Mouse (Mus musculus): ENCODE measurements at regions not wholly inside any gene's neighbourhood (a gene's known extent, or its start where the extent isn't known, plus 50 kb on each side); places are given as distances from the start of the nearest gene placed in this dataset.

DNA sequence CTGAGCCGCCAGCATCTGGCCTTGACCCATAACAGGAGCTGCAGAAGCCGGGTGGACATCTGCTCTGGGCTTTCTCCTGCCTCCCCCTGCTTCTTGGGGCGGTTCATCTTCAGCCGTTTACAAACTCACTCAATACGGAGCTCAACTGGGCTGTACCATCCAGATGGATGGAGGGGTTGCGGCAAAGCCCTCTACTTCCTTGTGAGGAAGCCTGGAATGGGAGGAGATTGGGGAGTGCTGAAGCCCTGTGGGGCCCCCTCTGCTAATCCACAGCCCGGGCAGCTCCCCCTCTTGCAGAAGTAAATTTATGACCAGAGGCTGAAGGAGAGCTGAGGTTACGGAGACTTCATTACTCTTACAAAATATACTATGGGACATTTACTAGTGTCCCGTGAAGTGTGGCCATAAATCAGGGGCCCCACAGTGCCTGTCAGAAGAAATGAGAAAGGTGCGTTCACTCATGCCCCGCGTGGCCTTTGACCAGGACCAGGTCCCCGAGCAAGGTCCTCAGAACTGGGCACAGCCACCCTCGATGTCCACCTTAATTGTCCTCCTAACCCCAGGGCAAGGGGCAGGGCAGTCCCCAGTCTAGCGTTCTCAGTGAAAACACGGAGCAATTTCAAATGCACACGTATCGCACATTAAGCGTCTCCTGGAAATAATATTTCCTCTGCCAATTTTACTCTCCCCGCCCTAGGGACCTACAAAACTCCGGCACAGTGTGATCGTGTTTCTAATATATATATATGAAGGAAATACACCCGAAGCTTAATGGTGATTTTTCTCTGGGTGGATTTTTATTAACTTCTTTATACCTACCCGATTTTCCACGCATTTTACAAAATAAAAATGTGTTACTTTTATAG lies 115.1 kb downstream of the Cdc5l start:
- TF ChIP-seq POLR2A (IDR thresholded peaks at IDR 0.05; ENCODE audit: borderline replicate concordance, extremely low read depth, insufficient read depth, insufficient read length, poor library complexity, severe bottlenecking) (no peak), CTCF (IDR thresholded peaks at IDR 0.05; ENCODE audit: borderline replicate concordance, extremely low read depth, insufficient read depth, insufficient read length) (no peak)
- DNase-seq (ENCODE audit: low read depth), result no peak

DNA sequence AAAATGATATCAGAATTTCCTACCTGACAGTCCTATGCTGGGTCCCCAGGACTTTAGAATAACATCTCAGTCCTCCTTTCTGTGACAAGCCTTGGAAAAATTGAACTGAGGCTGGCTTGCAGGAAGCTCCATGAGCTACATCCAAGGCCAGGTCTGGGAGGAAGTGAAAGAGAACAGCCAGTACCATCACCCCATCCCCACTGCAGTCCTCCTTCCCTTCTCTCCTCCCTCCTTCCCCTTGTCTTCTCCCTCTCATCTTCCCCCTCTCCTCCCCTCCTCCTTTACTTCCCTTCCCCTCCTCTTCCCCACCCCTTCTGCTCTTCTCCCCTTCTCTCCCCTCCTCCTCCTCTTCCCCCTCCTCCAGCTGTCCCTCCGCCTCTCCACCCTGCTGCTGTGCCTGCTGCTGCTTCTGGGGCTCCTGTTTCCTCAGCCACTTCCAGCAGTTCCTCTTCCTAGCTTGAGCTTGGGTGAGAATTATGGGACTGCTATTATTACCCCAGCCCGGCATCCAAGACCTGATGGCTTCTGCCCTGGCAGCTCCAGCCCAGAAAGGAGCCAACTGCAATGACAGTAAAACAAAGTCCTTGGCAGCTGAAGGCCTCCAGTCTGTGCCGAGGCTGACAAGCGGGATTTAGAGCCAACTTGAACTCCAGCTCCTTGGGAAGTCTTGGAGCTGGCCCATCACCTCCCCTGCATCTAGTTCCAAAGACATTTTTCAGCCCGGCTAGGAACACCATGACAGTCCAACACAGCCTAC lies 120.8 kb downstream of the Cdc5l start:
- TF ChIP-seq POLR2A (IDR thresholded peaks at IDR 0.05; ENCODE audit: borderline replicate concordance, extremely low read depth, insufficient read depth, insufficient read length, poor library complexity, severe bottlenecking) (no peak), CTCF (IDR thresholded peaks at IDR 0.05; ENCODE audit: borderline replicate concordance, extremely low read depth, insufficient read depth, insufficient read length) (no peak)

DNA sequence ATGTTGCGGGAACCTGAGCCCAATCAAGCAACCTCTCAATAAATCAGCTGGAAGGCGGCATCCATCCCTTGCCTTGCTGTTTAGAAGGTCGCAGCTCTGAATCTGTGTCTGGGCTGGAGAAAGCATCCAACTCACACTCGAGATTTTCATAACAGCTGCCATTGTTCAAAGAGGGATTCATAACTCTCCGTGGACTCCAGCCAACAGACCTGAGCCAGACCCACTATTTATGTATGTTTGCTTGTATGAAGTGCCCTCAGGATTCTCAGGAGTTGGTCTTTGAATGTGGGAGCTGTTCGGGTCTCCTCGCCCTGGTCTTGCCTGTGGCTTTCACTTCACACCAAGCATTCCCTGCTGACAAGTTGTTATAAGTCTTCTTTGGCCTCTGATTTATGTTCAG lies 127.0 kb downstream of the Cdc5l start:
- no peak for DNase-seq (ENCODE audit: low read depth)
- no peak for TF ChIP-seq POLR2A (IDR thresholded peaks at IDR 0.05; ENCODE audit: borderline replicate concordance, extremely low read depth, insufficient read depth, insufficient read length, poor library complexity, severe bottlenecking)
- no peak for TF ChIP-seq CTCF (IDR thresholded peaks at IDR 0.05; ENCODE audit: borderline replicate concordance, extremely low read depth, insufficient read depth, insufficient read length)

More for the DNA sequence above, 120.8 kb downstream of the Cdc5l start:
- DNase-seq (ENCODE audit: low read depth), result peak; percentile 69

DNA sequence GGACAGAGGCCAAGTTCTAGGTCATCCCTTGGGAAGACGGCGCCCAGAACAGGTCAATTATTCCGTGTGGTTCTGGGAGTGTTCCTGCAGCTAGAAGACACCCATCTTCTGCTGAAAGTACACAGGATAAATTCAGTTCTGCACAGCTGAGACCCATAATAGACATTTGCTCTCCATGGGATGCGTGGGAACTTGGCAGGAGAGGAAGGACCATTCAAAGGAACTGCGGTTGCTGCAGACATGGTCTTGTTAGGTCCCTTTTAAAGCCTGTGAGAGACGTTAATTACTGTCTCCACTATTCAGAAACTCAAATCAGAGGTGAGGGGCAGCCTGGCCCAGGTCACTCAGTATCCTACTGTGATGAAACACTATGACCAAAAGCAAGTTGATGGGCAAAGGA lies 130.4 kb downstream of the Cdc5l start:
- TF ChIP-seq CTCF (IDR thresholded peaks at IDR 0.05; ENCODE audit: borderline replicate concordance, extremely low read depth, insufficient read depth, insufficient read length) (no peak), POLR2A (IDR thresholded peaks at IDR 0.05; ENCODE audit: borderline replicate concordance, extremely low read depth, insufficient read depth, insufficient read length, poor library complexity, severe bottlenecking) (no peak)
- DNase-seq (ENCODE audit: low read depth), result no peak

DNA sequence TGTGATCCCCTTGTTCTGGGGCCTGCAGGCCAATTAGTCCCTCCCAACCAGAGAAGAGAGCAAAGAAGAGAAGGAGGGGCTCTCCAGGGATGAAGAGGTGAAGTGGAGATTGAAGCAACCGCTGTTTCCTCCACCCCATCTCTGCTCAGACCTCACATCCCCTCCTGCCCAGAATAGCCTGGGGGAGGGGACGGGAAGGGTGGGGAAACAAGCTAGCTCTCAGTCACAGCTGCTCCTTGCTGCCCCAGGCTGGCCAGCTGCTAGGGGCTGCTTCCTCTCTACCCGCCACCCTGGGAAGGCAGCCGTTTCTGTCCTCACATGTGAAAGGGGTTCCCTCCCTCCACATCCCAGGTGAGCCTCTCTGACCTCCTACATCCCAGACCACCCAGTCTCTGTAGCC lies 135.2 kb downstream of the Cdc5l start:
- no peak for TF ChIP-seq CTCF (IDR thresholded peaks at IDR 0.05; ENCODE audit: borderline replicate concordance, extremely low read depth, insufficient read depth, insufficient read length)
- TF ChIP-seq POLR2A (IDR thresholded peaks at IDR 0.05; ENCODE audit: borderline replicate concordance, extremely low read depth, insufficient read depth, insufficient read length, poor library complexity, severe bottlenecking), result no peak

DNA sequence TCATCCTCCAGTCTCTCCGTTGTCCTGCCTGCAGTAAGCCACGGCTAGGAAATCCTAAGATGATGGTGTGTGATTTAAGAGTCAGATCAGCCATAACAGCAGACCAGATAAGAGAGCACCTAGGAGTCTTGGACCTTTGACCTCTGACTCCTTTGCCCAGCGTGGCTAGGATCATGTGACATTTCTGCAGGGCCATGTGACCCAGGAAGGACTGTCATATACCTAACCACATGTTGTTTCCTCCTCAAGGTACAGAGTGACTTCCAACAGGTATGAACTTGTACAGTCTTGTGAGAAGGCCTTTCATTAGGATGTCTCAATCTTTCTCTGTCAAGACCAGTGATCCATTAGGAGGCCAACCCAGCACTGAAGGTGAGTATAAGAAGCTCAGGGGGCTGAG lies 135.7 kb downstream of the Cdc5l start:
- TF ChIP-seq CTCF (IDR thresholded peaks at IDR 0.05; ENCODE audit: borderline replicate concordance, extremely low read depth, insufficient read depth, insufficient read length), result no peak
- no peak for TF ChIP-seq POLR2A (IDR thresholded peaks at IDR 0.05; ENCODE audit: borderline replicate concordance, extremely low read depth, insufficient read depth, insufficient read length, poor library complexity, severe bottlenecking)
- DNase-seq (ENCODE audit: low read depth), result no peak

More for the DNA sequence above, 135.2 kb downstream of the Cdc5l start:
- DNase-seq (ENCODE audit: low read depth), result peak; percentile 17

DNA sequence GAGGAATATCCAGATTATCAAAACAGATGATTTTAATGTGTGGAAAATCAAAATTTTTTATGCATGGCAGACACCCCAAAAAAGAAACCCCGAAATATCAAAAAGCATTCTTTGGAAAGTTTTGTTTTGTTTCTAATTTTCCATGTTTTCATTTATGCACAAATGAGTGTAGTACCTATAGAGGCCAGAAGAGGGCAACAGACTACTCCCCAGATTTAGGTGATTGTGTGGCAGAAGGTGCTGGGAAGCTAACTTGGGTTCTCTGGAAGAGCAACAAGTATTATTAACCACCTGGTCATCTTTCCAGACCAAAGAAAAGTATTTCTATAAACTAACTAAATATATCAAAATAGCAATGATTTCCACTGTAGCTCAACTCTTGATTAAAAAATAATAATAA lies 137.2 kb downstream of the Cdc5l start:
- TF ChIP-seq CTCF (IDR thresholded peaks at IDR 0.05; ENCODE audit: borderline replicate concordance, extremely low read depth, insufficient read depth, insufficient read length) (peak; percentile 36; the same call in 1 of the 2 replicates), POLR2A (IDR thresholded peaks at IDR 0.05; ENCODE audit: borderline replicate concordance, extremely low read depth, insufficient read depth, insufficient read length, poor library complexity, severe bottlenecking) (no peak)
- DNase-seq (ENCODE audit: low read depth), result no peak

DNA sequence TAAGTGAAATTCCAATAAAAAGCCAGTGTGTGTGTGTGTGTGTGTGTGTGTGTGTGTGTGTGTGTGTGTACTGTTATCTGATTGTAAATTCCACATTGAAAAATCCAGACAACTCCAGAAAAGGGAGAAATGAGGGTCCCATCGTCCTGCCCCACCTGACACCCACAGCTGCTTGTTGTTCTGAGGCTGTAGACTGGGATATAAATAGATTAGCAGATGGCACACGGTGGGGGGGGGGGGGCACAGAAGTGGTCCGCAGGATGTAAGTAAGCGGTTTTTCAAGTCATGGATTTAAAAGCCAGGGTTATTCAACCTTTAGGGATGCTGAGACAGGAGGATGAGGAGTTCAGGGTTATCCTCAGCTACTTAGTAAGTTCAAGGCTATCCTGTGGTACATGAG lies 138.7 kb downstream of the Cdc5l start:
- TF ChIP-seq CTCF (IDR thresholded peaks at IDR 0.05; ENCODE audit: borderline replicate concordance, extremely low read depth, insufficient read depth, insufficient read length), result no peak
- no peak for TF ChIP-seq POLR2A (IDR thresholded peaks at IDR 0.05; ENCODE audit: borderline replicate concordance, extremely low read depth, insufficient read depth, insufficient read length, poor library complexity, severe bottlenecking)
- no peak for DNase-seq (ENCODE audit: low read depth)

DNA sequence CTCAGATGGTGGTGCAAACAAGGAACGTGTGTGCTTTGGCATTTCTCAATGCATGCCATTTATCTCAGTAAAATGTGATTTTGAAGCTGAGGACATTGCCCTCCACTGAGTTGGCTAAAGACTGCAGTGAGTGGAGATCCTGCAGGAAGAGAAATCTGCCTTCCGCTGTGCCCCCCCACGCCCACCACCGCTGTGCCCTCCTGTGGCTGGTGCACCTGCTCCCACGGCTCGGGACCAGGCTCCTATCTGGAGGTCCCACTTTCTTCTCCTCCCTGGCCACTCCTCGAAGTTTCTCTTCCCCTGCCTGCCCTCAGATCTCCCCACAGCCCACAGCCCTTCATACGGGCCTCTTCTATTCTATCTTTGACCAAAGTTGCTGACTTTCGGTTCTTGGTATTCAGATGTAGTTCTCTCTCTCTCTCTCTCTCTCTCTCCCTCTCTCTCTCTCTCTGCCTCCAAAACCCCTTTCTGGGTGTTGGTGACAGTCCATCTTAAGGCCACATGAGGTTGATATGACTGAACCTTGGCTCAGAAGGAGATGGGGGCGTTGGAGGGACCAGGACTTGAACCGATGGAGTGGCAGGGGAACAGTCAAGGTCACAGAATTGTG lies 139.2 kb downstream of the Cdc5l start:
- no peak for DNase-seq (ENCODE audit: low read depth)
- TF ChIP-seq CTCF (IDR thresholded peaks at IDR 0.05; ENCODE audit: borderline replicate concordance, extremely low read depth, insufficient read depth, insufficient read length) (no peak), POLR2A (IDR thresholded peaks at IDR 0.05; ENCODE audit: borderline replicate concordance, extremely low read depth, insufficient read depth, insufficient read length, poor library complexity, severe bottlenecking) (no peak)

DNA sequence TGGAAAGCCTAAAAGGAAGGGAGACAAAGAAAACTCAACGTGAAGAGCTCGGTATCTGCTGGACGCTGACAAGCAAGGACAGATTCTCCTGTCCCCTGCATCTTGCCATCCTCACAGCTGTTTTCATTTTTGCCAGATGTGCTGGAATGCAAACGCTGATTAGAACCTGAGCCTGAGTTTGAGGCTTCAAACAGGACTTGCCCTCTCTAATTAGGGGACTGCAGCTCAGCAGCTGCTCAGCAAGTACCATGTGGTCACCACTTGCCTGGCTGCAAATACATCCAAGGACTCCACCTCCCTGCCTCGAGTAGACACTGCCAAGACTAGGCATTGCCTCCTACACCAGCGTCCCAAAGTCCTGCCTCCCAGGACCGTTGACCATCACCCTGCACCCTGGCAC lies 140.7 kb downstream of the Cdc5l start:
- no peak for TF ChIP-seq POLR2A (IDR thresholded peaks at IDR 0.05; ENCODE audit: borderline replicate concordance, extremely low read depth, insufficient read depth, insufficient read length, poor library complexity, severe bottlenecking)
- TF ChIP-seq CTCF (IDR thresholded peaks at IDR 0.05; ENCODE audit: borderline replicate concordance, extremely low read depth, insufficient read depth, insufficient read length), result no peak
- DNase-seq (ENCODE audit: low read depth), result no peak

DNA sequence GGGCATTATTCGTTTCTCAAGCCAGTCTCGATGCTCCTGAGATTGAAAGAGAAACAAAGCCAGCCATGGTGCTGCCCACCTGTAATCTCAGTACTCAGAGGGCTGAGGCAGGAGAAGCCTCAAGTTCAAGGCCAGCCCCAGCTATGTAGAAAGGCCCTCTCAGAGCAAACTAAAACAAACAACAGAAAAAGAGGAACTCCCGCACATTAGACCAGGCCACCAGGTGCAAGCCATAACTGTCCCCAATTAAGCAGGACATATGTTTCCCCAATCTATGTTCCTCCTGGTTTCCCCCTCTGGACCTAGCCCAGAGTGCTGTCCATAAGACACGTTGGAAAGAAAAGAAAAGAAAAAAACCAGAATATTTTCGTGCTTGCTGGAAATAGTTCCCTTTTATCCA lies 142.5 kb downstream of the Cdc5l start:
- DNase-seq (ENCODE audit: low read depth), result no peak
- TF ChIP-seq CTCF (IDR thresholded peaks at IDR 0.05; ENCODE audit: borderline replicate concordance, extremely low read depth, insufficient read depth, insufficient read length) (no peak), POLR2A (IDR thresholded peaks at IDR 0.05; ENCODE audit: borderline replicate concordance, extremely low read depth, insufficient read depth, insufficient read length, poor library complexity, severe bottlenecking) (no peak)
